11 mouse cellular contexts compared by ENCODE assay signal in the genomic region with DNA sequence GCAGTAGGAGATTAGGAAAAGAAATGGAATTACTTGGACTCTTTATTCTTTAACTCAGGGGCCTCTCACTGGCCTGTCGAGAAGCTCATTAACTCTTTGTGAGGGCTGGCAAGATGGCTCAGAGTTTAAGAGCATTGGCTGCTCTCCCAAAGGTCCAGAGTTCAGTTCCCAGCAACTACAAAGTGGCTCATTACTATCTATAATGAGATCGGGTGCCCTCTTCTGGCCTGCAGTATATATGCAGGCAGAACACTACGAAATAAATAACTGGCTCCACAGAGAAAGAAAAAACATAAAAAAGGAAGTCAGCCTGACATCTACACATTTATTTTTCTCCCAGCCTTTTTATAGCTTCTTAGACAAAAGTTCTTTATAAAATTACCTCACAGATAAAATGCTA. TPM values are rescaled to one million over a fixed set of nuclear protein-coding genes. Genes with fewer than 3 reads are reported as not detected.
DNase-seq lines count a peak whose midpoint lies in the region; ATAC-seq lines count a peak whose summit lies in the region.
"Had no signal": no experiment of that assay in that cellular context is flagged by ENCODE, and none has a peak within 500 bp of the region (broad histone marks: within the 10 kb centered on the region; RNA-seq: fewer than 3 reads in every experiment).

No protein-coding gene starts in this region.

- no peak overlapping the region for H3K4me2 ChIP-seq in forebrain, embryonic 14.5 days (ENCODE audit: low read length)
- no peak overlapping the region for H3K4me2 ChIP-seq in forebrain, embryonic 12.5 days
- H3K4me2 ChIP-seq in midbrain, embryonic 14.5 days (ENCODE audit: low read length), result no peak overlapping the region
- H3K4me2 ChIP-seq: forebrain, embryonic 15.5 days; limb, embryonic 13.5 days had no signal

- H3K4me1 ChIP-seq in forebrain, embryonic 14.5 days (ENCODE audit: control insufficient read depth, insufficient read depth, low read length), result peaks cover 12% of the 10 kb centered on the region
- peaks cover 20% of the 10 kb centered on the region for H3K4me1 ChIP-seq in forebrain, embryonic 12.5 days
- peaks cover 16% of the 10 kb centered on the region for H3K4me1 ChIP-seq in midbrain, embryonic 14.5 days (ENCODE audit: control insufficient read depth, insufficient read depth, low read length)
- peaks cover 30% of the 10 kb centered on the region for H3K4me1 ChIP-seq in midbrain, embryonic 10.5 days

- WGBS in forebrain, embryonic 14.5 days, result 20% methylated on average over 3 of the region's 3 CpGs
- WGBS in forebrain, embryonic 12.5 days, result 21% methylated on average over 3 of the region's 3 CpGs
- WGBS in midbrain, embryonic 14.5 days, result 19% methylated on average over 3 of the region's 3 CpGs
- 21% methylated on average over 3 of the region's 3 CpGs for WGBS in midbrain, embryonic 10.5 days

- no peaks in the 10 kb centered on the region for H3K27me3 ChIP-seq in forebrain, embryonic 14.5 days (replicated peaks; ENCODE audit: control insufficient read depth, insufficient read depth, low read length)
- H3K27me3 ChIP-seq in forebrain, embryonic 12.5 days, result no peaks in the 10 kb centered on the region
- no peaks in the 10 kb centered on the region for H3K27me3 ChIP-seq in midbrain, embryonic 14.5 days (ENCODE audit: control insufficient read depth, insufficient read depth, low read length)
- no peaks in the 10 kb centered on the region for H3K27me3 ChIP-seq in midbrain, embryonic 10.5 days (ENCODE audit: low read depth, poor library complexity, severe bottlenecking)
- H3K27me3 ChIP-seq: forebrain, embryonic 15.5 days; limb, embryonic 13.5 days had no signal

- H3K36me3 ChIP-seq in forebrain, embryonic 14.5 days (ENCODE audit: control insufficient read depth, insufficient read depth, low read length), result no peaks in the 10 kb centered on the region
- no peaks in the 10 kb centered on the region for H3K36me3 ChIP-seq in forebrain, embryonic 12.5 days (replicated peaks)
- H3K36me3 ChIP-seq in midbrain, embryonic 14.5 days (ENCODE audit: control insufficient read depth, insufficient read depth, low read length), result no peaks in the 10 kb centered on the region
- H3K36me3 ChIP-seq in midbrain, embryonic 10.5 days, result peaks cover 10% of the 10 kb centered on the region
- H3K36me3 ChIP-seq: forebrain, embryonic 15.5 days had no signal

- no peak overlapping the region for H3K27ac ChIP-seq in forebrain, embryonic 14.5 days (ENCODE audit: low read depth, low read length)
- no peak overlapping the region for H3K27ac ChIP-seq in forebrain, embryonic 12.5 days
- H3K27ac ChIP-seq in midbrain, embryonic 14.5 days (replicated peaks; ENCODE audit: low read depth, low read length), result no peak overlapping the region
- H3K27ac ChIP-seq in midbrain, embryonic 10.5 days (replicated peaks), result no peak overlapping the region
- H3K27ac ChIP-seq: forebrain, embryonic 15.5 days; limb, embryonic 13.5 days had no signal

- no peaks in the 10 kb centered on the region for H3K9me3 ChIP-seq in forebrain, embryonic 14.5 days (replicated peaks; ENCODE audit: control insufficient read depth, low read length)
- no peaks in the 10 kb centered on the region for H3K9me3 ChIP-seq in forebrain, embryonic 12.5 days
- H3K9me3 ChIP-seq in midbrain, embryonic 14.5 days (ENCODE audit: control insufficient read depth, low read length), result no peaks in the 10 kb centered on the region
- no peaks in the 10 kb centered on the region for H3K9me3 ChIP-seq in midbrain, embryonic 10.5 days (replicated peaks)
- H3K9me3 ChIP-seq: forebrain, embryonic 15.5 days; limb, embryonic 13.5 days had no signal

- no peak overlapping the region for H3K4me3 ChIP-seq in forebrain, embryonic 14.5 days (ENCODE audit: low read depth, low read length)
- no peak overlapping the region for H3K4me3 ChIP-seq in forebrain, embryonic 12.5 days (replicated peaks)
- no peak overlapping the region for H3K4me3 ChIP-seq in midbrain, embryonic 14.5 days (replicated peaks; ENCODE audit: low read depth, low read length)
- no peak overlapping the region for H3K4me3 ChIP-seq in midbrain, embryonic 10.5 days
- H3K4me3 ChIP-seq: forebrain, embryonic 15.5 days; limb, embryonic 13.5 days had no signal

- peak; percentile 55 for DNase-seq in forebrain, embryonic 14.5 days (ENCODE audit: low spot score)
- peak; percentile 58 for DNase-seq in midbrain, embryonic 14.5 days
- DNase-seq in midbrain, embryonic 10.5 days (ENCODE audit: low spot score), result no peak
- DNase-seq in kidney, postnatal 36 days, result peak; percentile 72 to 78
- DNase-seq in thymus, postnatal 25 days, result peak; percentile 43
- DNase-seq in testis, postnatal 10 days (ENCODE audit: low spot score), result no peak
- DNase-seq in ovary, adult 18-20 months (ENCODE audit: low spot score), result no peak
- DNase-seq: cerebellum, adult 2 months had no signal

- ATAC-seq in forebrain, embryonic 14.5 days, result no peak
- no peak for ATAC-seq in forebrain, embryonic 12.5 days (ENCODE audit: low FRiP score)
- no peak for ATAC-seq in midbrain, embryonic 14.5 days (ENCODE audit: low FRiP score, low TSS enrichment)
- ATAC-seq: forebrain, embryonic 15.5 days had no signal

- no peak overlapping the region for H3K9ac ChIP-seq in forebrain, embryonic 14.5 days (ENCODE audit: low read length)
- H3K9ac ChIP-seq in forebrain, embryonic 12.5 days, result no peak overlapping the region
- H3K9ac ChIP-seq in midbrain, embryonic 14.5 days (replicated peaks; ENCODE audit: low read length), result no peak overlapping the region
- H3K9ac ChIP-seq: forebrain, embryonic 15.5 days; limb, embryonic 13.5 days had no signal

RNA-seq across cellular contexts. Expression of a gene that starts 11.4 kb away (rescaled TPM):
- 806 and 815 TPM in 2 replicates for polyA plus RNA-seq in forebrain, embryonic 14.5 days (2014; fragmentation: Nextera tagmentation; extraction: Ambion mirVana)
- 541 and 550 TPM in 2 replicates for polyA plus RNA-seq in forebrain, embryonic 12.5 days (2016; fragmentation: Nextera tagmentation; extraction: Ambion mirVana)
- polyA plus RNA-seq in midbrain, embryonic 14.5 days (2014; fragmentation: Nextera tagmentation; extraction: Ambion mirVana), result 987 and 1,278 TPM in 2 replicates
- polyA plus RNA-seq in midbrain, embryonic 10.5 days (2016; fragmentation: Nextera tagmentation; extraction: Ambion mirVana), result 740 and 757 TPM in 2 replicates

RNA-seq across cellular contexts. Expression of a gene that starts 11.6 kb away (rescaled TPM):
- 30.1 and 43.0 TPM in 2 replicates for polyA plus RNA-seq in forebrain, embryonic 14.5 days (2014; fragmentation: Nextera tagmentation; extraction: Ambion mirVana)
- polyA plus RNA-seq in forebrain, embryonic 12.5 days (2016; fragmentation: Nextera tagmentation; extraction: Ambion mirVana), result 63.0 and 67.3 TPM in 2 replicates
- polyA plus RNA-seq in midbrain, embryonic 14.5 days (2014; fragmentation: Nextera tagmentation; extraction: Ambion mirVana), result 46.2 TPM in 2 replicates
- 73.3 and 85.7 TPM in 2 replicates for polyA plus RNA-seq in midbrain, embryonic 10.5 days (2016; fragmentation: Nextera tagmentation; extraction: Ambion mirVana)

RNA-seq across cellular contexts. Expression of a gene that starts 29.9 kb away (rescaled TPM):
- polyA plus RNA-seq in forebrain, embryonic 14.5 days (2014; fragmentation: Nextera tagmentation; extraction: Ambion mirVana), result 370 and 449 TPM in 2 replicates
- polyA plus RNA-seq in forebrain, embryonic 12.5 days (2016; fragmentation: Nextera tagmentation; extraction: Ambion mirVana), result 356 and 359 TPM in 2 replicates
- 346 and 405 TPM in 2 replicates for polyA plus RNA-seq in midbrain, embryonic 14.5 days (2014; fragmentation: Nextera tagmentation; extraction: Ambion mirVana)
- 354 and 369 TPM in 2 replicates for polyA plus RNA-seq in midbrain, embryonic 10.5 days (2016; fragmentation: Nextera tagmentation; extraction: Ambion mirVana)

RNA-seq across cellular contexts. Expression of a gene that starts 56.1 kb away (rescaled TPM):
- 108 and 122 TPM in 2 replicates for polyA plus RNA-seq in forebrain, embryonic 14.5 days (2014; fragmentation: Nextera tagmentation; extraction: Ambion mirVana)
- 201 and 214 TPM in 2 replicates for polyA plus RNA-seq in forebrain, embryonic 12.5 days (2016; fragmentation: Nextera tagmentation; extraction: Ambion mirVana)
- polyA plus RNA-seq in midbrain, embryonic 14.5 days (2014; fragmentation: Nextera tagmentation; extraction: Ambion mirVana), result 106 and 116 TPM in 2 replicates
- polyA plus RNA-seq in midbrain, embryonic 10.5 days (2016; fragmentation: Nextera tagmentation; extraction: Ambion mirVana), result 233 and 242 TPM in 2 replicates

Comparison
In these comparisons a context has a peak if more than half of its experiments do, and no peak if none do; other contexts are left out.
1. DNase-seq: peak in forebrain, embryonic 14.5 days (single experiment), midbrain, embryonic 14.5 days (single experiment), kidney, postnatal 36 days (2 of 2) and thymus, postnatal 25 days (single experiment); none in midbrain, embryonic 10.5 days (single experiment), testis, postnatal 10 days (single experiment) and ovary, adult 18-20 months (single experiment).